Mouse (Mus musculus) spleen, postnatal 14 days (tissue): Measurements from ENCODE around the gene Prrc2b.

Experiments
- DNase-seq, 2 experiments: peaks; one replicate each; pipeline ENCODE4 v3.0.0; 2021 to 2022; ENCODE audit warnings: low spot score in 2 of 2

The Prrc2b gene

GRCm38 (mm10) chr2:32162102-32162501, 11.2 kb downstream of the Prrc2b start:
- no peak for DNase-seq

GRCm38 (mm10) chr2:32162646-32163045, 11.8 kb downstream of the Prrc2b start:
- DNase-seq, result no peak

GRCm38 (mm10) chr2:32163057-32163456, 12.2 kb downstream of the Prrc2b start:
- no peak for DNase-seq

- no peak for DNase-seq
Observed at GRCm38 (mm10) chr2:32164503-32164902, 13.6 kb downstream of the Prrc2b start.

- DNase-seq, result no peak
Observed at GRCm38 (mm10) chr2:32165040-32165800, 14.3 kb downstream of the Prrc2b start.

- DNase-seq, result no peak
Observed at GRCm38 (mm10) chr2:32166581-32166980, 15.7 kb downstream of the Prrc2b start.

GRCm38 (mm10) chr2:32167034-32167770, 16.3 kb downstream of the Prrc2b start:
- peak in 1 of 2 experiments; percentile 22 for DNase-seq

GRCm38 (mm10) chr2:32167819-32168218, 16.9 kb downstream of the Prrc2b start:
- DNase-seq, result peak in 1 of 2 experiments; percentile 49

- no peak for DNase-seq
Observed at GRCm38 (mm10) chr2:32169292-32169691, 18.4 kb downstream of the Prrc2b start.

- no peak for DNase-seq
Observed at GRCm38 (mm10) chr2:32170010-32170409, 19.1 kb downstream of the Prrc2b start.

GRCm38 (mm10) chr2:32171658-32172433, 21.0 kb downstream of the Prrc2b start:
- DNase-seq, result no peak

- DNase-seq, result no peak
Observed at GRCm38 (mm10) chr2:32174170-32174741, 23.4 kb downstream of the Prrc2b start.

GRCm38 (mm10) chr2:32175051-32175466, 24.2 kb downstream of the Prrc2b start:
- DNase-seq, result no peak

- DNase-seq, result no peak
Observed at GRCm38 (mm10) chr2:32175508-32175907, 24.6 kb downstream of the Prrc2b start.

GRCm38 (mm10) chr2:32176848-32177247, 26.0 kb downstream of the Prrc2b start:
- no peak for DNase-seq

GRCm38 (mm10) chr2:32177397-32178060, 26.6 kb downstream of the Prrc2b start:
- no peak for DNase-seq

GRCm38 (mm10) chr2:32179363-32179762, 28.5 kb downstream of the Prrc2b start:
- no peak for DNase-seq

GRCm38 (mm10) chr2:32180127-32180526, 29.2 kb downstream of the Prrc2b start:
- DNase-seq, result no peak

GRCm38 (mm10) chr2:32181364-32181763, 30.5 kb downstream of the Prrc2b start:
- no peak for DNase-seq

GRCm38 (mm10) chr2:32182119-32182518, 31.2 kb downstream of the Prrc2b start:
- no peak for DNase-seq

- DNase-seq, result no peak
Observed at GRCm38 (mm10) chr2:32182676-32183296, 31.9 kb downstream of the Prrc2b start.
